Mouse (Mus musculus) heart, embryonic 12.5 days (tissue): Measurements from ENCODE around the gene Mast4. TPM values are rescaled to one million over a fixed set of nuclear protein-coding genes. Genes with fewer than 3 reads are reported as not detected.
A peak's percentile ranks its signal among the peaks of the same experiment; 100 is the strongest.

Source experiments
- ATAC-seq: fragments of 200-750 bp; cut with Nextera tagmentation; 2 replicates; pipeline ENCODE4 v1.8.0; 2017; ENCODE audit warnings: moderate TSS enrichment, moderate library complexity; ENCODE audit not compliant: insufficient number of reproducible peaks, low FRiP score
- H3K27ac ChIP-seq: fragments of 300-500 bp; sonication (generic); 2 replicates; pipeline ENCODE4 v1.5.1; 2016; ENCODE audit warnings: mild to moderate bottlenecking, moderate library complexity; ENCODE audit not compliant: poor library complexity, severe bottlenecking
- H3K27me3 ChIP-seq: fragments of 300-500 bp; sonication (generic); replicated peaks from 2 replicates; pipeline ENCODE4 v1.6.1; 2016; ENCODE audit warnings: mild to moderate bottlenecking, moderate library complexity
- H3K36me3 ChIP-seq: fragments of 300-500 bp; sonication (generic); 2 replicates; pipeline ENCODE4 v1.6.1; 2016; ENCODE audit warnings: mild to moderate bottlenecking, moderate library complexity
- H3K4me1 ChIP-seq: fragments of 300-500 bp; sonication (generic); replicated peaks from 2 replicates; pipeline ENCODE4 v1.6.1; 2016; ENCODE audit warnings: mild to moderate bottlenecking
- H3K4me2 ChIP-seq: fragments of 300-500 bp; sonication (generic); 2 replicates; pipeline ENCODE4 v1.6.1; 2016; ENCODE audit warnings: mild to moderate bottlenecking, moderate library complexity
- H3K4me3 ChIP-seq: fragments of 300-500 bp; sonication (generic); 2 replicates; pipeline ENCODE4 v1.5.1; 2016; ENCODE audit warnings: mild to moderate bottlenecking
- H3K9ac ChIP-seq: fragments of 300-500 bp; sonication (generic); 2 replicates; pipeline ENCODE4 v1.6.1; 2016; ENCODE audit warnings: mild to moderate bottlenecking, moderate library complexity
- H3K9me3 ChIP-seq: fragments of 300-500 bp; sonication (generic); replicated peaks from 2 replicates; pipeline ENCODE4 v1.6.1; 2016; ENCODE audit warnings: mild to moderate bottlenecking, moderate library complexity
- WGBS: fragments of 180-500 bp; shearing (Covaris S2); methylation state at CpG from one replicate; pipeline ENCODE4 v1.1.7; 2016; 5-methylcytosine and 5-hydroxymethylcytosine counted together
- polyA plus RNA-seq: library from polyadenylated mRNA; unstranded; fragments of >200 nt; fragmentation: Nextera tagmentation; extraction: Ambion mirVana; gene quantifications from 2 replicates; pipeline ENCODE4 v1.2.1, GENCODE M21; 2016

The Mast4 gene
- polyA plus RNA-seq, 1 experiment from 2014 or later, result 52.1 TPM

DNA sequence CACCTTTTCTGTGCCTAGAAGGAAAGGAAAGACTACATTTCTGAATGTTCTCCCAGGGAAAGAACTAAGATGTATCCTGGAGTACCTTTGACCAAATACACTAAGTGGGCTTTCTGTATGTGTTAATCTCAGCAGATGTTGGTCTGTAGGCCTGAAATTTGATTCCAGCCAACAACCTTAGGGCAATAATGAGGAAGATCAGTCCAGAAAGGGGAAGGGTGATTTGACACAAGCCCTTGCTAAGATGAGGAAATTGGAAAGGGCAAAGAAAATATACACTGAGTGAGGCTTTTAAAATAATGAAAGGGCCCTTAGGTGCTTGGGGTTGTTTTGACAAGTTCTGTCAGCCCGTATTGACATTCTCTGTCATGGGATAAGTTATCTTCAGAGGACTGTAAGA is 617.3 kb downstream of the Mast4 start:
- no peak for ATAC-seq
- Histone ChIP-seq H3K4me3 (no peak overlapping the region), H3K9ac (no peak overlapping the region), H3K27ac (no peak overlapping the region), H3K4me1 (no peaks in the 10 kb centered on the region), H3K9me3 (no peaks in the 10 kb centered on the region), H3K27me3 (no peaks in the 10 kb centered on the region), H3K36me3 (no peaks in the 10 kb centered on the region), H3K4me2 (no peak overlapping the region)
- WGBS, result 87% methylated on average over 1 of the region's 1 CpGs

DNA sequence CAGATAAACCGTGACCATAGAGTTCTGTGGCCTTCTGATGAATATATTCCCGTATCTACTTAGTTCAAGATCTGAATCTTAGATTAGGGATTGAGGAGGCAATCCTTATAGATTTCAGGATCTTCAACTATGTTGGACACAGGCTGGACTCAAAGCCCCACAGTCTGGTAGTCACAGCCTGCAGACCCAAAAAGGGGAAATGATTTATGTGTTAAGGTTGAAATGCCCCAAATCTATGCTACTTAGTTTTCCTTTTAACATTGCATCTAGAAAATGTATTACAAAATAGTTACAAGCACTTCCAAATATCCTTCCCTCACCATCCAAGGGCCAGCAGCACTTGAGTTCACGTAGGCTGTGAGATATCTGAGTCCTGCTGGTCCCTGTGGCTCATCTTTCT is 633.6 kb downstream of the Mast4 start:
- no peak overlapping the region for H3K9ac ChIP-seq
- no peak overlapping the region for H3K4me2 ChIP-seq
- H3K27ac ChIP-seq, result no peak overlapping the region
- no peaks in the 10 kb centered on the region for H3K9me3 ChIP-seq
- 81% methylated on average over 3 of the region's 3 CpGs for WGBS
- H3K4me3 ChIP-seq, result no peak overlapping the region
- peaks cover 19% of the 10 kb centered on the region for H3K4me1 ChIP-seq
- no peaks in the 10 kb centered on the region for H3K36me3 ChIP-seq
- no peaks in the 10 kb centered on the region for H3K27me3 ChIP-seq
- no peak for ATAC-seq

DNA sequence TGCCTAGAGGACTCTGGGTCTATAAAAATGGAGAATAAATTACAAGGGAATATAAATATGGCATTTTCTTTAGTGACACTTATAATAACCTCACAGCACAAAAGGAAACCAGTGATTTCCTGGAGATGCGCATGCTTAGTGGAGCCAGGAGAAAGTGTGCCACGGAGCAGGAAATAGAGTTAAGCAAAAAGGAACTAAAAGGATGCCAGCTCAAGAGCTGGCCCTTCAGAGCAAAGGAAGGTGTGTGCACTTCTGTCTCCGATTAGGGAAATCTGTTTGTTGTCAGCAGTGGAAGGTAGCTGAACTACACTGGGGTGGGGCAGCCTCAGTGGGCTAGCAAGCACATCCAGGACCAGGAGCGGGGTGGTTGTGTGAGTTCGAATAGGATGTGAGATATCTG is 634.1 kb downstream of the Mast4 start:
- WGBS, result 82% methylated on average over 5 of the region's 5 CpGs

DNA sequence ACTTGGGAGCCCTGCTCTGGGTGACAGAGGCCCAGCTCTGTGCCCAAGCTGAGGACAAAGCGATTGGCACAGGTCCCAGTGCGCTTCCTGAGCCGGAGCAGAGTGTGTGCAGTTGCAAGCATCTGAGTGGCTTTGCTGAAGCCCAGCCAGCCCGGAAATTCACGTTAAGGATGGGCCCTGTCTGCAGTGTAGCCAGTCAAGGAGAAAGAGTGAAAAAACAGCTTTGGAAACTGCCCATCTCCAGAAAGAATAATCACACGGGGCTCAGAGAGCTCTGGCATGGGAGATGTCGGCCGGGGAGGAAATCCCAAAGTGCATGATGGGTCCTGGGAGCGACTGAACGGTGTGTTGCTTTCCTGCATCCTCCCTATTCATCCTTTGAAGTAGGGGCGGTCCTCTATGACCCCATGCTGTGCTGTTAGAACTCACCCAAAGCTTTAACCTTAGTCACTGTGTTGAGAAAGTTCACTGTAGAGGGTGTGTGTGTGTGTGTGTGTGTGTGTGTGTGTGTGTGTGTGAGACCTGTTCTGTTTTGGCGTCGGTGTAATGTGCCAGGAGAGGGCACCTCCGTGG is 635.5 kb downstream of the Mast4 start:
- Histone ChIP-seq H3K4me3 (peak overlapping the region; percentile 8; the same call in 1 of the 2 replicates), H3K4me2 (peak overlapping the region; percentile 42), H3K27ac (peak overlapping the region; percentile 80), H3K36me3 (no peaks in the 10 kb centered on the region), H3K27me3 (no peaks in the 10 kb centered on the region), H3K4me1 (peaks cover 19% of the 10 kb centered on the region), H3K9ac (peak overlapping the region; percentile 27), H3K9me3 (no peaks in the 10 kb centered on the region)
- ATAC-seq, result peak; percentile 86
- WGBS, result 36% methylated on average over 14 of the region's 14 CpGs

More for the DNA sequence above, 634.1 kb downstream of the Mast4 start:
- Histone ChIP-seq H3K36me3 (no peaks in the 10 kb centered on the region), H3K4me1 (peaks cover 19% of the 10 kb centered on the region), H3K4me2 (no peak overlapping the region), H3K4me3 (no peak overlapping the region), H3K27ac (no peak overlapping the region), H3K9me3 (no peaks in the 10 kb centered on the region), H3K9ac (no peak overlapping the region), H3K27me3 (no peaks in the 10 kb centered on the region)
- no peak for ATAC-seq

DNA sequence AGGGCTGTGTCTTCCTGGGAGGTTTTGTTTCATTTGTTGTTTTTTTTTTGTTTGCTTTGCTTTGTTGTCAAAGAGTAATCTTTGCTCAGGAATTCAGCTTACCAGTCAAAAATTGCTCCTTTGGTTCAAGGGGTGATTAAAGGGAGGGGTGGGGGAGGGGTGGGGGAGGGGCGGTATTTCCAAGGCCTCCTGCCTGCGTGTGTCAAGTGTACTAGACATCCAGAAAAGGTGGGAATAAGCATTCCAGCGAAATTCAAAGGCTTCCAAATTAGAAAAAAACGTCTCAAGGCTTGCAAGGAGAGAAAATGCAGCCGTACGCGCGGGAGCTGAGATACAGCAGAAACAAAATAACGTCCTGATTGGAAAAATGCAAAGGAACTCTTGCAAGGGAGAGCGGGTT is 636.0 kb downstream of the Mast4 start:
- H3K36me3 ChIP-seq, result no peaks in the 10 kb centered on the region
- no peaks in the 10 kb centered on the region for H3K27me3 ChIP-seq
- peak overlapping the region; percentile 8; the same call in 1 of the 2 replicates for H3K4me3 ChIP-seq
- H3K4me1 ChIP-seq, result peaks cover 24% of the 10 kb centered on the region
- H3K4me2 ChIP-seq, result peak overlapping the region; percentile 42
- no peak for ATAC-seq
- peak overlapping the region; percentile 27 for H3K9ac ChIP-seq
- whole genome bisulfite sequencing, result 31% methylated on average over 10 of the region's 10 CpGs
- H3K9me3 ChIP-seq, result no peaks in the 10 kb centered on the region
- H3K27ac ChIP-seq, result peak overlapping the region; percentile 80

DNA sequence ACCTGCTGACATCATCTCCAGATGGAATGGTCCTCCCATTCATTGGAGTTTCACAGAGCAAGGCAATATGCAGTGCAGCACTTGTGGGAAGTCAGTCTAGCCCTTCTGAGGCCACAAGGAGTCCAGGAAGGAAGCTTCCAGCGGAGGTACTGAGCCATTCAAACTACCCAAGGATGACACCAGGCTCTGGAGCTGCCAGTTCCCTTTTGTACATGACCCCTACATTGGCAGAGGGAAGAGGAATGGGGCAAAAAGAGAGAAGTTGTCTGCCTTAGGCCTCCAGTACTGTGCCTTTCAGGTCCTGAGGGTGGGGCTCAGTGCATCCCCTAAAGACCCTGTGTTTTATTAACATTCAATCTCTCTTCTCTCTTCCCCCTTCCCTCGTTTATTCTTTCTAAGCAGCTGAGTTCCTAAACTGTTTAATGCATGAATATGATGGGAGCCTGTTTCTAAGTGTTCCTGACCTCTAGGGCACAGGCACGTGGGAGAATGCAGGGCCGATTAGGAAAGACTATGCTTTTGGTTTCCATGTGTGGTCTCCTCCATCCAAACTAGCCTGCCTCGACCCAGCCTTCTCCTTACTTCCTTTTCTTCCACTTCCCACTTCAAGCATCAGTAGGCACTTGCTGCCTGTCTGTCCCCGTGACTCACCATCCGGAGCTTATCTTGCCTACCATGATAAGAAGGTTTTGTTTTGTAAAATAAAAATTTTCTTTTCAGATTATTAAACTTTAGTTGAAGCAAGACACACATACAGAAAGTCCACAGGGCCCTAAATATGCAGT is 639.0 kb downstream of the Mast4 start:
- Histone ChIP-seq H3K9me3 (no peaks in the 10 kb centered on the region), H3K4me1 (peaks cover 32% of the 10 kb centered on the region), H3K9ac (no peak overlapping the region), H3K4me3 (no peak overlapping the region), H3K27me3 (no peaks in the 10 kb centered on the region), H3K27ac (no peak overlapping the region), H3K36me3 (no peaks in the 10 kb centered on the region), H3K4me2 (no peak overlapping the region)
- ATAC-seq, result no peak
- WGBS, result 61% methylated on average over 7 of the region's 7 CpGs

DNA sequence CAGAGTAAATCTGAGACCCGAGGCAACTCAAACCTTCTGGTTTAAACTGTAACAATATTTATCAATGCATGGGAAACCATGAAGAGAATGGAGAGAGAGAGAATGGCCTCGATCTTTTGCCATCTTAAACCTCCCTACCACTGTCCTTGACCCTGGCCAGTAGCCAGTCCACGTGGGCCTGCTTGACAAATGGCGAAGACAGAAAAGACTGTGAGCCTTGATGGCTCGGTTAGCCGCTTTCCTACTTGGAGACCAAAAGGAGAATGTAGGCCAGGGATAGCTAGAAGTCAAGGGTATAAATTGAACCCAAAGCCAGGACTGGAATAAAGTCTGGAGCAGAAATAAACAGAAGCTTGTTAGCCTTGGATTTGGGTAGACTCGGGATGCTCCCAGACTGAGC is 640.1 kb downstream of the Mast4 start:
- H3K9me3 ChIP-seq, result no peaks in the 10 kb centered on the region
- no peak for ATAC-seq
- H3K36me3 ChIP-seq, result no peaks in the 10 kb centered on the region
- peaks cover 25% of the 10 kb centered on the region for H3K4me1 ChIP-seq
- no peak overlapping the region for H3K9ac ChIP-seq
- no peak overlapping the region for H3K4me3 ChIP-seq
- H3K27me3 ChIP-seq, result no peaks in the 10 kb centered on the region
- H3K27ac ChIP-seq, result no peak overlapping the region
- no peak overlapping the region for H3K4me2 ChIP-seq
- 83% methylated on average over 7 of the region's 7 CpGs for WGBS

DNA sequence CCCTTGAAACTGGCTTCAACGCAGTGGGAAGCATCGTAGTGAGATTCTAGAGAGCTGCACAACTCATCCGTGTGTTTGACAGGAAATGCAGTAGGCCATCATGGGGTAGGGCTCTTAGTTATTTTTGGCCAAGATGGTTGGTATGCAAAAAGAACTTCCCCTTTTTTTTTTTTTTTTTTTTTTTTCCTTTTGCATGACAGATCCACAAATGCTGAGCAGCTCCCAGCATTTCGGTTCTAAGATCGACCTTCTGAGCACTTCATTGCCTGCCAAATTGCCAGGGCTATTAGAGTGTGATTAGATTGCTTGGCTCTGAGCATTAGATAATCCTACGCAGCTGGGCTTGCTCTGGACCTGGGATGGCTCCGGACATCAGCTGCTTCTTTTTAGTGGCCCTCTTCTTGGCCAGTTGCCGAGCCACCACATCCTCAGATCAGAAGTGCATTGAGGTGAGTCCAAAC is 640.9 kb downstream of the Mast4 start, which contains the start of gene Cd180:
Gene Cd180 (plus strand): TSS at position 218 of the 461 bp plus-strand sequence.
- Histone ChIP-seq H3K4me2 (no peak within 1 kb of the TSS), H3K9ac (no peak within 1 kb of the TSS), H3K4me3 (no peak within 1 kb of the TSS), H3K9me3 (no peaks in the 10 kb centered on the region), H3K27me3 (no peaks in the 10 kb centered on the region), H3K27ac (0 out of 2 replicates have a peak within 1 kb of the TSS, but pooled peaks have one; percentile 35), H3K4me1 (peaks cover 17% of the 10 kb centered on the region), H3K36me3 (no peaks in the 10 kb centered on the region)
- WGBS, result 60% methylated on average over 8 of the region's 8 CpGs
- no peak for ATAC-seq

DNA sequence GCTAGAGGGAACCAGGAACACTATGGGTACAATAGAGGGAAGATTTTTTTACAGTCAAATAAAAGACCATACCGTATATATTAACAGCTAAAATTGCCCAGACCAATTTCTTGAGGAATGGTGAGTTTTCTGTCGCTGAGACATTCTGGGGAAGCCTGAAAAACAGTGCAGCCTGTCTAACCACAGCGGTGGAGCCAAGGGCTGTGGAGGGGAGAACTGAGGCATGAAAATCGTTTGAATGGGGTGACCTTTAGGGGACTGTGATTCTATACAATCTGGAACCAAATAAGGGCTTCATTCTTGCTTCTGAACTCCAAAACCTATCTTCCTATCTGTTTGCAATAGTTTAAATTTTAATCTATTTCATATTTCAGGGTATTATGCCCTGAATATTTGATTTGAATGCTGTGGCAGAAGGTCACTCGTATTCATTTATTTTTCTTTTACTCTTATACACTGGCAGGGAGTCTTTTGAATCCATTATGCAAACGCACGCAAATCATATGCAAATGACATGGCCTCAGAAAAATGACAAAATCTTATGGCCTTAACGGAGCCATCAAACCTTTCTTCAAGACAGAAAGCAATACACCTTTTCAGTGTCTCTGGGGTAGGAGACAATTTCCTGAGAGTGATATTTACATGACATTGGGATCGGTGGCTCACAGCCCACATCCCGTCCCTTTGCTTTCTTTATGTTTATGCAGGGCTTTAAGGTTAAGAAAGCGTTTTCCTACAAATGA is 642.7 kb downstream of the Mast4 start:
- ATAC-seq, result no peak
- H3K27ac ChIP-seq, result no peak overlapping the region
- no peak overlapping the region for H3K4me3 ChIP-seq
- H3K27me3 ChIP-seq, result no peaks in the 10 kb centered on the region
- no peaks in the 10 kb centered on the region for H3K9me3 ChIP-seq
- no peak overlapping the region for H3K9ac ChIP-seq
- no peaks in the 10 kb centered on the region for H3K36me3 ChIP-seq
- H3K4me2 ChIP-seq, result no peak overlapping the region
- H3K4me1 ChIP-seq, result peaks cover 13% of the 10 kb centered on the region
- 71% methylated on average over 11 of the region's 11 CpGs for WGBS

DNA sequence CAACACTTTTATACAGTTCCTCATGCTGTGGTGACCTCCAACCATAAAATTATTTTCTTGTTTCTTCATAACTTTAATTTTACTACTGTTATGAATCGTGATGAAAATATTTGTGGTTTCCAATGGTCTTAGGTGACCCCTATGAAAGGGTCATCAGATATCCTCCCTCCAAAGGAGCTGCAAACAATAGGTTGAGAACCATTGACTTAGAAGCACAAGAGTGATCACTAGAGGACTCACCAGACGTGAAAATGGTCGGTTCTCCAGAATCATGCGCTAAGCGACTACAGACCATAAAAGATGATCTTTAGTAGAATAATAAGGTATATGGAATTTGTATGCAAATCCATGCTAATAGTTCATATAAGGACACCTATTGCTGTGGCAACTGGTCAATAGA is 644.1 kb downstream of the Mast4 start:
- ATAC-seq, result no peak
- Histone ChIP-seq H3K9me3 (no peaks in the 10 kb centered on the region), H3K9ac (no peak overlapping the region), H3K27ac (no peak overlapping the region), H3K4me1 (peaks cover 13% of the 10 kb centered on the region), H3K4me3 (no peak overlapping the region), H3K27me3 (no peaks in the 10 kb centered on the region), H3K36me3 (no peaks in the 10 kb centered on the region), H3K4me2 (no peak overlapping the region)
- WGBS, result 88% methylated on average over 5 of the region's 5 CpGs
